ENCODE assay signal across 28 mouse cellular contexts in genomic region chr2:103810412-103810811, GRCm38 (mm10). TPM values are rescaled to one million over a fixed set of nuclear protein-coding genes. Genes with fewer than 3 reads are reported as not detected.
DNase-seq lines count a peak whose midpoint lies in the region; ATAC-seq and TF ChIP-seq lines count a peak whose summit lies in the region.
"Had no signal": no experiment of that assay in that cellular context is flagged by ENCODE, and none has a peak within 500 bp of the region (broad histone marks: within the 10 kb centered on the region; RNA-seq: fewer than 3 reads in every experiment).

No protein-coding gene starts in this region.

- no peaks in the 10 kb centered on the region for H3K9me3 ChIP-seq in kidney, embryonic 14.5 days (ENCODE audit: control insufficient read depth, low read length)
- H3K9me3 ChIP-seq in E14TG2a.4 (ENCODE audit: low read length): no peaks in the 10 kb centered on the region
- H3K9me3 ChIP-seq: forebrain, embryonic 13.5 days; hindbrain, embryonic 10.5 days; intestine, embryonic 15.5 days; limb, embryonic 13.5 days; midbrain, embryonic 15.5 days; neural tube, embryonic 13.5 days had no signal

- peak; percentile 80 for DNase-seq in kidney, adult 2 months
- peak; percentile 88 for DNase-seq in ES-CJ7 (ENCODE audit: low read depth, low spot score)
- no peak for DNase-seq in left cerebral cortex, postnatal 25 days (ENCODE audit: low spot score in 2 of 2)
- DNase-seq: adrenal gland, adult 8-10 months; B cell, adult 2 months; cerebellum, adult 18-20 months; cerebellum, postnatal 25 days; embryo, embryonic 11 days; lung, embryonic 14.5 days; right cerebral cortex, postnatal 4 days; thymus, adult 2 months; thymus, postnatal 4 days had no signal

- intact Hi-C loops in left cerebral cortex, postnatal 25 days (cut with DNase I): no loop called here

- no peak overlapping the region for H3K27ac ChIP-seq in kidney, adult 2 months (ENCODE audit: insufficient read depth, low read depth, low read length)
- H3K27ac ChIP-seq in kidney, embryonic 14.5 days (ENCODE audit: low read depth, low read length): no peak overlapping the region
- H3K27ac ChIP-seq: forebrain, embryonic 13.5 days; hindbrain, embryonic 10.5 days; intestine, embryonic 15.5 days; limb, embryonic 13.5 days; liver, embryonic 14.5 days; midbrain, embryonic 15.5 days; neural tube, embryonic 13.5 days had no signal

- no peak for ATAC-seq in kidney, embryonic 14.5 days (ENCODE audit: low FRiP score, low TSS enrichment)
- ATAC-seq in granulocyte monocyte progenitor cell, adult 5-6 weeks (replicated peaks; ENCODE audit: poor library complexity, severe bottlenecking): 0 out of 2 replicates have a peak, but pooled peaks have one; percentile 22
- no peak for ATAC-seq in megakaryocyte, adult 5-6 weeks (ENCODE audit: poor library complexity, severe bottlenecking)
- ATAC-seq: activated CD4-positive, CD25-positive, alpha-beta regulatory T cell, adult 4 months; forebrain, embryonic 13.5 days; hindbrain, embryonic 16.5 days; intestine, embryonic 15.5 days; midbrain, embryonic 15.5 days had no signal

- WGBS in kidney, adult 2 months: 70% methylated on average over 6 of the region's 6 CpGs
- WGBS in kidney, embryonic 14.5 days: 90% methylated on average over 6 of the region's 6 CpGs

- no peak for TF ChIP-seq CTCF in kidney, adult 2 months (conservative IDR thresholded peaks at IDR 0.05; ENCODE audit: insufficient read depth, insufficient read length, low read depth, low read length)
- TF ChIP-seq CTCF in E14TG2a.4 (conservative IDR thresholded peaks at IDR 0.05; ENCODE audit: low read length): no peak

- peaks cover 7% of the 10 kb centered on the region for H3K4me1 ChIP-seq in kidney, adult 2 months (ENCODE audit: control insufficient read depth, insufficient read depth, low read length)
- no peaks in the 10 kb centered on the region for H3K4me1 ChIP-seq in kidney, embryonic 14.5 days (ENCODE audit: control insufficient read depth, insufficient read depth, low read length)
- H3K4me1 ChIP-seq in E14TG2a.4 (replicated peaks; ENCODE audit: low read depth, low read length): peaks cover 14% of the 10 kb centered on the region
- H3K4me1 ChIP-seq: forebrain, embryonic 13.5 days; hindbrain, embryonic 10.5 days; intestine, embryonic 15.5 days; limb, embryonic 13.5 days; midbrain, embryonic 15.5 days; neural tube, embryonic 13.5 days had no signal

- no peak overlapping the region for H3K9ac ChIP-seq in kidney, embryonic 14.5 days (ENCODE audit: low read depth, low read length)
- H3K9ac ChIP-seq: forebrain, embryonic 13.5 days; intestine, embryonic 15.5 days; limb, embryonic 13.5 days; liver, embryonic 14.5 days; lung, embryonic 14.5 days; midbrain, embryonic 15.5 days; neural tube, embryonic 13.5 days had no signal

- no peak overlapping the region for H3K4me2 ChIP-seq in kidney, embryonic 14.5 days (replicated peaks; ENCODE audit: low read depth, low read length)
- H3K4me2 ChIP-seq: forebrain, embryonic 13.5 days; heart, embryonic 11.5 days; intestine, embryonic 15.5 days; limb, embryonic 13.5 days; lung, embryonic 14.5 days; midbrain, embryonic 15.5 days; neural tube, embryonic 13.5 days had no signal

- no peaks in the 10 kb centered on the region for H3K36me3 ChIP-seq in kidney, adult 2 months (ENCODE audit: control insufficient read depth, insufficient read depth, low read length)
- no peaks in the 10 kb centered on the region for H3K36me3 ChIP-seq in kidney, embryonic 14.5 days (ENCODE audit: control insufficient read depth, insufficient read depth, low read length)
- no peaks in the 10 kb centered on the region for H3K36me3 ChIP-seq in E14TG2a.4 (ENCODE audit: insufficient read depth, low read length)
- H3K36me3 ChIP-seq: hindbrain, embryonic 10.5 days; intestine, embryonic 15.5 days; limb, embryonic 13.5 days; midbrain, embryonic 15.5 days; neural tube, embryonic 13.5 days had no signal

- H3K4me3 ChIP-seq in kidney, adult 2 months (ENCODE audit: insufficient read depth, low read depth, low read length): no peak overlapping the region
- H3K4me3 ChIP-seq in kidney, embryonic 14.5 days (ENCODE audit: low read length): no peak overlapping the region
- peak overlapping the region; percentile 74 for H3K4me3 ChIP-seq in E14TG2a.4 (replicated peaks; ENCODE audit: low read length)
- H3K4me3 ChIP-seq: forebrain, embryonic 13.5 days; hindbrain, embryonic 10.5 days; intestine, embryonic 15.5 days; limb, embryonic 13.5 days; midbrain, embryonic 15.5 days; myocyte; neural tube, embryonic 13.5 days had no signal

- no peaks in the 10 kb centered on the region for H3K27me3 ChIP-seq in kidney, adult 2 months (replicated peaks; ENCODE audit: control insufficient read depth, insufficient read depth, low read length)
- H3K27me3 ChIP-seq in kidney, embryonic 14.5 days (ENCODE audit: control insufficient read depth, insufficient read depth, low read length): no peaks in the 10 kb centered on the region
- H3K27me3 ChIP-seq in E14TG2a.4 (ENCODE audit: insufficient read depth, low read length): no peaks in the 10 kb centered on the region
- H3K27me3 ChIP-seq: CH12.LX; forebrain, embryonic 13.5 days; intestine, embryonic 15.5 days; limb, embryonic 13.5 days; midbrain, embryonic 15.5 days; neural tube, embryonic 13.5 days had no signal

- TF ChIP-seq POLR2A in kidney, adult 2 months (IDR thresholded peaks at IDR 0.05; ENCODE audit: low read depth, low read length): no peak

RNA-seq across cellular contexts. Expression of gene Caprin1, which starts 13.0 kb away (rescaled TPM):
- 100 and 120 TPM in 2 replicates for polyA plus RNA-seq in kidney, adult 2 months (2012; rRNA removed)
- polyA plus RNA-seq in kidney, embryonic 14.5 days (2014; fragmentation: Nextera tagmentation; extraction: Ambion mirVana): 215 and 448 TPM in 2 replicates
- total RNA-seq in granulocyte monocyte progenitor cell, adult 5-6 weeks (2014; fragmentation: Nextera tagmentation): 371 and 391 TPM in 2 replicates
- total RNA-seq in granulocyte monocyte progenitor cell, adult 5-6 weeks (2017): 510 and 593 TPM in 2 replicates
- total RNA-seq in megakaryocyte, adult 5-6 weeks (2015): 209 and 211 TPM in 2 replicates
- total RNA-seq in megakaryocyte, adult 5-6 weeks (2017): 242 and 276 TPM in 2 replicates
- 100 to 1,000 TPM; 329 to 340 TPM for total RNA-seq in left cerebral cortex, postnatal 25 days (2021)

RNA-seq across cellular contexts. Expression of gene Nat10, which starts 49.3 kb away (rescaled TPM):
- polyA plus RNA-seq in kidney, adult 2 months (2012; rRNA removed): 23.8 and 29.6 TPM in 2 replicates
- polyA plus RNA-seq in kidney, embryonic 14.5 days (2014; fragmentation: Nextera tagmentation; extraction: Ambion mirVana): 19.6 and 34.2 TPM in 2 replicates
- 45.4 and 57.0 TPM in 2 replicates for total RNA-seq in granulocyte monocyte progenitor cell, adult 5-6 weeks (2014; fragmentation: Nextera tagmentation)
- total RNA-seq in granulocyte monocyte progenitor cell, adult 5-6 weeks (2017): 77.7 and 124 TPM in 2 replicates
- total RNA-seq in megakaryocyte, adult 5-6 weeks (2015): 6.2 and 13.9 TPM in 2 replicates
- 12.1 and 14.7 TPM in 2 replicates for total RNA-seq in megakaryocyte, adult 5-6 weeks (2017)
- 10 to 100 TPM; 34.4 to 35.5 TPM for total RNA-seq in left cerebral cortex, postnatal 25 days (2021)

Comparison
In these comparisons a context has a peak if more than half of its experiments do, and no peak if none do; other contexts are left out.
1. DNase-seq: peak in kidney, adult 2 months (single experiment) and ES-CJ7 (single experiment); none in left cerebral cortex, postnatal 25 days (0 of 2).